Mouse (Mus musculus): Measurements from ENCODE around the gene Spast.

Gene Spast

DNA sequence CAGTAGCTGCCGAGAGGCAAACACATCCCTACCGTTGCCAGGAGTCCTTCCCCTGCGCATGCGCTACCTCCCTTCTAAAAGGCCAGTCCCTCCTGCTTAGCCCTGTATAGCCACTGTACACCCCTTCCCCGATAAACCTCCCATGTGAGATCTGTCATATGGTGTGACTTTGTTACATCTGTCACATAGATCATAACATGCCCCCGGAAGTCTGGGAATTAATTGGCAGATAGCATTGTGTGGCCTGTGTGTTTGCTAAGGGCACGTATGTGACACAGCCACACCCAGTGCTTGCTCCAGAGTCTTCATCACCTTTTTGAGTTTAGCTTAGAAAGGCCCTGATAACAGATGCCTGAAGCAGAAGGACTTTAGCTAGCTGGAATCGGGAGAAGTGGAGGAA lies 91.3 kb downstream of the Spast start:
- DNase-seq, result no peak

DNA sequence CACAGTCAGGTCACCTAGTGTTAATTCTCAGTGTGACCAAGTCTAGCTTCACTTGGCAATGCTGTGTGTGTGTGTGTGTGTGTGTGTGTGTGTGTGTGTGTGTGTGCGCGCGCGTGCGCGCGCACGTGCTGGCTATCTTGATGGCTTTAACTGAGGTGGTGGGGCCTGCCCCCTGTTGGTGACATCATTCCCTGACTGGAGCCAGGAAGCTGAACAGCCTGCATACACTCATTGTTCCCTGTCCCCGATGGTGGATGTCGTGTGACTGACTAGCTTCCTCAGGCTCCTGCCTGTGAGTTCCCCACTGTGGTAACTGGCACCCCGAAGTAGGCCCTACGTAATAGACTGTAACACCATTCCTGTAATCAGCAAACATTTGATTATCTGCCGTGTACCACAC lies 92.7 kb downstream of the Spast start:
- no peak for DNase-seq

DNA sequence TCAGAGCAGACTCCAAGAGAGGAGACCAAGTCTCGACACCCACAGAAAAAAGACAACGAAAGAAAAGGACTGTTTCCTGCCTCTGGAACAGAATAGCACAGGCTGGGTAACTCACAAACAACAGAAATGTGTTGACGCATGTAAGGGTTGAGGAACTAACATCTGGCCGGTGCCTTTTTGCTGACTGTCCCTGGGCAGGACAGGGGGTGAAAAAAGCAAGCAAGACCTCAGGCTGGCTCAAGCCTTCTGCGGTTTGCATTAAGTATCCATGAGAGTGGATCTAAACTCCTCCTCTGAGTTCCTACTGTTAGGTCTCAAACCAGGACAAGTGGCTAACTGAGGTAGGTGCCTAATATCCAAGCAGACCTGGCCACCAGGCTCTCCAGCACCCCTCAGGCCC lies 93.8 kb downstream of the Spast start:
- DNase-seq, result no peak

DNA sequence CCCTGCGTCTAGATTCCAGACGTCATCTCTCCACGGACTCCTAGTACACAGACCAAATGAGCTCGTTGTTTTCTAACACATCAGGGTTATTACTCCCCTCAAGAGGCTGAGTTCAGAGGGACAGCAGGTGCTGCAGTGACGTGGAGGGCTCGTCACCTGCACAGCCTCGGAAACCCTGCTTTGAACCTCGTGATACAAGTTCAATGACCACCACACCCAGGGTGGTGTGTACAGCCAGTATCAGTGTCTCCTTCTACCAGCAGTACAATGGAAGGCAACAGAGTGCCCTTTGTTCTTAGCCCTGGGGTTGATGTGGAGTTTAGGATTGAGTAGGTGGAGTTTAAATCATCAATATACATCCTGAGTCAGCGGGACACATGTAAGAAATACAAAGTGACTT lies 99.0 kb downstream of the Spast start:
- no peak for DNase-seq

DNA sequence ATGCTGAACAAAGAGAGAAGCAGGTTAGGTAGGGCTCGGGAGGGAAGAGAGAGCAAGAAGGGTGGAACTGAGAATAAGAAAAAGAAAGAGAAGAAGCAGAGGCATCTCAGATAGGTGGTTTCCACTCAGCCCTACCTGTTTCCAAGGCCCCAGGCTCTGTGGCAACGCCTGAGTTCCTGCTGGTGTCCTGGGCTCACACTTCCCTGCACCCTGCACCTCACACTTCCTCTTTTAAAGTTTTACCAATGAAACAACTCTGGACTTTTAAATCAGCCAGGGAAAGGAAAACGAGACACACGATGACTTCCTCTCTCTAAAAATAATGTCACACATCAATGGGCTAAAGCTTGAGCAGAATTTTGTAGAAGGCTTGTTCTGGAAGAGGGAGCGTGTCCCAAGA lies 101.7 kb downstream of the Spast start:
- DNase-seq, result no peak
